Mouse (Mus musculus): ENCODE data around the gene Rflna. TPM values are rescaled to one million over a fixed set of nuclear protein-coding genes. Genes with fewer than 3 reads are reported as not detected.

Rflna gene
- total RNA-seq, 2 experiments from 2014 or later = 0.84 to 0.98 TPM

GRCm38 (mm10) chr5:125045202-125045601, 42.2 kb downstream of the Rflna start:
- intact Hi-C loops (cut with DNase I; ENCODE audit: low total_unique reads) = no loop called here
- no peak for DNase-seq

GRCm38 (mm10) chr5:125046436-125046835, 43.4 kb downstream of the Rflna start:
- no peak for DNase-seq
- intact Hi-C loops (cut with DNase I; ENCODE audit: low total_unique reads) = no loop called here

DNA sequence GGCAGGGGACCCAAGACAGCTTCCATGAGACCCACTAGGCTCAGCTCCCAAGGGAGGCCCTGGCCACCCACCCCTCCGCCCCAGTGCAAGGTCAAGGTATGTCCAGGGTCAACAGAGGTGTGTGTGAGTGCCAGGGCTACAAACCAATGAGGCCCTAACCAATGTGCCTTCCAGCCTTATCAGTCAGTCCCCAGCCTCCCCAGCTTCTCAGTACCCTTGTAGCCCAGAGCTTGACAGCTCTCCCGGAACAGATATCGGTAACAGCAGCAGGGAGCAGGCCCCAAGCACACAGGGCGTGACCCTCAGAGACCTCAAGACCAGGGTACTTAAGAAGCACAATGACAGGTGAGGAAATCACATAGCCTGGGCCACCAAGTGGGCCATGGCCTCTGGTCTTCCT, 46.5 kb downstream of the Rflna start:
- intact Hi-C loops (cut with DNase I; ENCODE audit: low total_unique reads) = no loop called here
- DNase-seq = no peak

DNA sequence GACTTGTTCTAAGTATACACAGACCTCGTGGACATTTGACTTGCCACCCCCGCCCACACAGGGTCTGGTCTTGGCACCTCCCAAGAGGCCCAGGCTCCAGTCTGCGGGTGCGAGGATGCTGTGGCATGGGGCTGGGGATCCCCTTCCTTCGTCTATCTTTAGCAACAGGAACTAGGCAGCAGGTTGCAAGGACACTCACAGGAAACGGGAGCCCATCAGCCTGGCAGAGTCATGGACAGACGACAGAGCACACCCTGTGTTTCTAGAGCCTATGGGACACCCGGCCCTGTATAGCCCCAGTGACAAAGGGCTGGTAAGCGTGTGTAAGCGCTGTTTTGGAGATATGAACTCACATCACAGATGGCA, 49.2 kb downstream of the Rflna start:
- DNase-seq = no peak
- intact Hi-C loops (cut with DNase I; ENCODE audit: low total_unique reads) = no loop called here

DNA sequence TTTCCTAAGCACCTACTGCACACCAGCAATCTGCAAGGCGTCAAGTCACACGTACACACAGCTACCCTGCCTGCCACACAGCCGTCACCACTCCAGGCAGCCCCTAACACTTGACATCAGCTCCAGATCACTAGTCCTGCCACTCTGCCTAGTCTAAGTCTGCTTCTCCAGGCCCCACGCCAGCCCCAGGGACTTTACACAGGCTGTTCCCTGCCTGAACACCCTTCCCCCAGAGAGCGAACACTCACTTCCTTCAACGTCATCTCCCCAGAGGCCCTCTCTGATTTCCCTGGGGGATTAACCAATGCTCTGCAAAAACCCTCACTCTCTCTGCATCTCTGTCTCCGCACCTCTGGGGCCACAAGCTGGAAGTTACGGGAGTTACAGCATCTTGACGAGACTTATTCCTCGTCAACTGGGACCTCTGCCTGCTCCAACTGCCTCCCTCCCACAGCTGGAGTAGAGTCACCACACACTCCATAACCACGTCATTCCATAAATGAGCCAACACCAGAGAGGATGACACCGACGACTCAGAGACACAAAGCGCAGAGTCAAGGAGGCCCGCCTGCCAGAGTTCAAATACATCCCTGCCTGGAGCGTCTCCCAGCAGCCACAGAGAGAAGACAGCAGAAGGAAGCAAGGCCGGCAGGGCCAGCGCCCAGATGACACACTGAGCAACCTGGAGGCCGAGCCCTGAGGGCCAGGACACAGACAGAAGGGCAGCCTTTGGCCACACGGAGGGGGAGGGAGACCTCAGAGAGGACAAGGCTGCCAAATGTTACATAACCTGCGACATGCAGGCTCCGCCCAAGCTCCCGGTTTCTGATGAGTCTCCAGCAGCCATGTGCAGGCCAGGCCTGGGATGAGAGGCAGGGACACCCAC, 49.8 kb downstream of the Rflna start:
- intact Hi-C loops (cut with DNase I; ENCODE audit: low total_unique reads) = no loop called here
- DNase-seq = peak; percentile 74

GRCm38 (mm10) chr5:125053661-125054060, 50.6 kb downstream of the Rflna start:
- no peak for DNase-seq
- intact Hi-C loops (cut with DNase I; ENCODE audit: low total_unique reads) = no loop called here

DNA sequence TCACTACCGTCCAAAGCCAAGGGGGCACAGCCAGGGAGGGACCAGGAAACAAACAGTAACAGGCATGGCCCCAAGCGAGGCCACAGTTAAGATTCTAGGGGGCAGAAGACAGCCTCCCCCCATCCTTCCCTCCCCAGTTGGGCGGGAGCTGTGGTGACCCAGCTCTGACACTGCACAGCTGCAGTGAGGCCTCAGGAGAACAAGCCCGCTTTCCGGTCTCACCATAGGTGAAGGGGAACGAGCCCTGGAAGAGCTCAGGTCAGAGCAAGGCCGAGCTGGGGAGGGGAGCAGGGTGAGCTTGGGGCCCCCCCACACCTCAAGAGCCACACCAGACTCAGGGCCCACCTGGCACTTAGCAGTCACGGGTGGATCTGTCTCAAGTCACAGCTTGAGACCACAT, 52.9 kb downstream of the Rflna start:
- intact Hi-C loops (cut with DNase I; ENCODE audit: low total_unique reads) = no loop called here
- no peak for DNase-seq

- intact Hi-C loops (cut with DNase I; ENCODE audit: low total_unique reads) = no loop called here
Measured at GRCm38 (mm10) chr5:125056331-125056695, 53.3 kb downstream of the Rflna start.

DNA sequence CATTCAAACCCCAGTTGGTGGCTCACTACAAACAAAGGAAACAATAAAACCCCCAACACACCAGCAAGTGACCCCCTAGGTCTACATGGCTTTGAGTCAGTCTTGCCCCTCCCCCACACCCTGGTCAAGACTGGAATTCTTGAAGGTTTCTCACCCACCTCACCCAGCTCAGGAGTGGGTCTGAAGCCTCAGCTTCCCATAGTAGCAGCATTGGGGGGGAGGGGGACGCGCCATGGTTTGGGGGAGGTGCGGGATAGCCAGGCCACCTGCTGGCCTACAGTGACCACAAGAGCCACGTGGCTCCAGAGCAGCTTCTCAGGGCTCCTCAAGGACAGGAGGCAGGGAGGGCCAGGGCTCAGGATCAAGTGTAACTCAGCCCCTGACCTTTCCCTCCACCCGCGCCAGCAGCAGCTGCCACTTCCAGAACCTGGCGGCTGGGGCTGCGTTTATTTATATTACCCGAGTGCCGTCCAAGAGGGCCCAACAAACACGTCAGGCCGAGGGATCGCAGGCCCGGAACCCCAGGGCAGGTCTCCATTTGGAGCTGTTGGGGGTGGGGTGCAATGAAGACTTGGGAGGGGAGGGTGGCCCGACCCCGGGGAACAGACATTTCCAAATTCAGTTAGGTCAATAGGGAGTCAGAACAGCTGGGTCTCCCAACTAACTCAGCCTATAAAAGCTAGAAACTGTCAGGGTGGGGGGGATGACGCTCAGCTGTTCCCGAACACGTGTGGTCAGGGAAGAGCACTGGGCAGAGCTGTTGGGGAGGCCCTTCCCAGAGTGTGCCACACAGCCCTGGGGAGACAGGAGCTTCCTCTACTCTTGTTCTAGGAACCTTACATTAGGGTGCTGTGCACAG, 53.9 kb downstream of the Rflna start:
- DNase-seq = peak; percentile 85
- intact Hi-C loops (cut with DNase I; ENCODE audit: low total_unique reads) = no loop called here

More at GRCm38 (mm10) chr5:125056331-125056695, 53.3 kb downstream of the Rflna start:
- DNase-seq = no peak

GRCm38 (mm10) chr5:125057555-125058266, 54.7 kb downstream of the Rflna start:
- intact Hi-C loops (cut with DNase I; ENCODE audit: low total_unique reads) = no loop called here

GRCm38 (mm10) chr5:125058267-125058668, 55.2 kb downstream of the Rflna start:
- intact Hi-C loops (cut with DNase I; ENCODE audit: low total_unique reads) = no loop called here
- peak; percentile 85 for DNase-seq

More at GRCm38 (mm10) chr5:125057555-125058266, 54.7 kb downstream of the Rflna start:
- peak; percentile 68 for DNase-seq

Other genes starting within 250 kb of the Rflna start
- under 1 TPM; 0.24 to 0.80 TPM for gene Ccdc92, start 140.8 kb upstream of the Rflna start, total RNA-seq (2021)
- gene Zfp664, start 140.5 kb upstream of the Rflna start, total RNA-seq (2021) = 10 to 100 TPM; 19.6 to 20.8 TPM
- gene Ncor2, start 176.0 kb downstream of the Rflna start, total RNA-seq (2021) = 10 to 100 TPM; 85.9 to 97.7 TPM

Data from gastrocnemius, postnatal 14 days (tissue).